Mouse (Mus musculus) stomach, postnatal 0 days (tissue): ENCODE measurements around the gene Thap4.

Source experiments
- CTCF ChIP-seq: IDR thresholded peaks from 2 replicates; pipeline ENCODE4 v1.5.1; 2016; ENCODE audit warnings: antibody characterized with exemption, low read depth, mild to moderate bottlenecking, moderate library complexity
- EP300 ChIP-seq: optimal IDR thresholded peaks from 2 replicates; pipeline ENCODE3; 2016; ENCODE audit warnings: antibody characterized with exemption

DNA sequence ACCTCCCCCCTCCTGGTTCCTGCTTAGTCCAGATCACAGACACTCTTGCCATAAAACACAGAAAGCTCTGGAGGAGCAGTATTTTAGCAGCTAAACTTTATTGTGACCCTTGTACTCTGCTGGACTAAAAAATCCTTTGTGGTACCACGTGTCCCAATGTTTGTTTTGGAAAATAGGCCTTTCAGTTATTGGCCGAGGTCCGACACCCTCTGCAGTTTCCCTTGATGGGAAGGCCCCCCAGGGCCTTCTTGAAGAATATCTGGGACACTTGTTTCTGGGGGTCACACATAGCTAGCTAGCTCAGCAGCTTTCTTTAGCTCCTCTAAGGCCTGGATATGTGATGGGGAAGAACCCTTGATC is 67.7 kb downstream of the Thap4 start:
- TF ChIP-seq CTCF, result no peak
- TF ChIP-seq EP300, result no peak
